Mouse (Mus musculus) limb, embryonic 10.5 days (tissue): ENCODE data around the gene Pgpep1. TPM values are rescaled to one million over a fixed set of nuclear protein-coding genes. Genes with fewer than 3 reads are reported as not detected.

Experiments used
- DNase-seq: peaks from one replicate; pipeline ENCODE4 v3.0.0-alpha.2; 2017; ENCODE audit warnings: low spot score
- H3K27ac ChIP-seq: fragments of 300-500 bp; sonication (generic); 2 replicates; pipeline ENCODE4 v1.5.1; 2016; ENCODE audit warnings: mild to moderate bottlenecking
- H3K27me3 ChIP-seq: fragments of 300-500 bp; sonication (generic); 2 replicates; pipeline ENCODE4 v1.6.1; 2016; ENCODE audit warnings: low read depth, mild to moderate bottlenecking; ENCODE audit not compliant: poor library complexity, severe bottlenecking
- H3K36me3 ChIP-seq: fragments of 300-500 bp; sonication (generic); 2 replicates; pipeline ENCODE4 v1.6.1; 2016; ENCODE audit warnings: mild to moderate bottlenecking, moderate library complexity
- H3K4me1 ChIP-seq: fragments of 300-500 bp; sonication (generic); 2 replicates; pipeline ENCODE4 v1.6.1; 2016
- H3K4me3 ChIP-seq: fragments of 300-500 bp; sonication (generic); 2 replicates; pipeline ENCODE4 v1.5.1; 2016; ENCODE audit warnings: mild to moderate bottlenecking, moderate library complexity
- H3K9me3 ChIP-seq: fragments of 300-500 bp; sonication (generic); replicated peaks from 2 replicates; pipeline ENCODE4 v1.6.1; 2016; ENCODE audit warnings: mild to moderate bottlenecking
- WGBS: fragments of 180-500 bp; shearing (Covaris S2); methylation state at CpG from one replicate; pipeline ENCODE4 v1.1.7; 2016; 5-methylcytosine and 5-hydroxymethylcytosine counted together
- polyA plus RNA-seq: library from polyadenylated mRNA; unstranded; fragments of >200 nt; fragmentation: Nextera tagmentation; extraction: Ambion mirVana; gene quantifications from 2 replicates; pipeline ENCODE4 v1.2.1, GENCODE M21; 2016

Gene Pgpep1
- polyA plus RNA-seq, 1 experiment from 2014 or later = 45.0 TPM

DNA sequence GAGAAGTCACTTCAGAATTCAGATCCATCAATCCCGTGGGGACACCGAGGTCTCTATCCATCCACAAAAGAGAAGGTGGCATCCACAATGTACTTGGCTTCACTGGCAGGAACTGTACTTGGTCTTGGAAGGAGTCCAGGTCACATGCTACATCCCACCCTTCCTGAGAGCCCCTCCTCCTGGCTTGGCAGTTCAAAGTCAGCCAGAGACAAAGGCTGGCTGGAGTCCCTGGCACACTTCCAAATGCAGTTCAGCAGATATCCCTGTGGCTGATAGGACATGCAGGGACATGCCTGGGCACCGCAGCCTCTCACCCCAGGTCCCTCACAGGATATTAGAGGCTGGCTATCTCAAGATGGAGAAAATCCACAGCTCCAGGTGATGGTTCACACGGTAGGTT, 10.9 kb downstream of the Pgpep1 start:
- Histone ChIP-seq H3K9me3 (no peaks in the 10 kb centered on the region), H3K4me3 (no peak overlapping the region), H3K27ac (peak overlapping the region; percentile 38; the same call in 1 of the 2 replicates), H3K36me3 (peaks cover 41% of the 10 kb centered on the region), H3K27me3 (no peaks in the 10 kb centered on the region), H3K4me1 (peaks cover 54% of the 10 kb centered on the region)
- no peak for DNase-seq
- WGBS = 84% methylated on average over 4 of the region's 4 CpGs

DNA sequence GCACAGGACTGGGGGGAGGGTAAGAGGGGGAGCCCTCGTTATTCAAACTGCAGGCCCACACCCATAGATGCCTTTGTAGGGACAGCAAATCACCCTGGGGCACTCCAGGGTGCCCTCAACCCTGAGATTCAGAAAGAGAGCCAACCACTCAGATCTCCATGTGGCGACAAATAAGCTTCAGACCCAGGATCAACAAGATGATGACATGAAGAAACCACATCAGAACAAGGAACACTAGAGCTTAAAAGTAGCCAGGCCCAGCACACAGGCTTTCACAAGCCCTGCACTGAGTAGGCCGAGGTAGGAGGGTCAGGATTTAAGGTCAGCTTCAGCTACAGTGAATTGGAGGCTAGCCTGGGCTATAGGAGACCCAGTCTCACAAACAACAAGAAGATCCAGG, 11.3 kb downstream of the Pgpep1 start:
- no peak overlapping the region for H3K4me3 ChIP-seq
- DNase-seq = no peak
- no peaks in the 10 kb centered on the region for H3K27me3 ChIP-seq
- H3K36me3 ChIP-seq = peaks cover 38% of the 10 kb centered on the region
- WGBS = 67% methylated on average over 3 of the region's 3 CpGs
- no peaks in the 10 kb centered on the region for H3K9me3 ChIP-seq
- H3K27ac ChIP-seq = peak overlapping the region; percentile 32
- H3K4me1 ChIP-seq = peaks cover 54% of the 10 kb centered on the region

DNA sequence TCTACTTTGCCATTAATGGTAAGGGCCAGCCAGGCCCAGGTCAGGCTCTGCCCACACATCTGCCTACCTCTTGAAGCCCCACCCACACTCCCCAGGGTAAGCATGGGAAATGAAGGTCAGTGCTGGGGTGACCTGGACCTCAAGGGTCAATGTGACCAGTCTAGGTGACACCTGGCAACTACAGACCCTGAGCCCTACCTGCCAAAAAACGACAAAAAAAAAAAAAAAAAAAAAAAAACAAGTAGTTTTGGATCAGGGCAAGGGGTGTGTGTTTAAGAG, 12.1 kb downstream of the Pgpep1 start:
- Histone ChIP-seq H3K36me3 (peaks cover 38% of the 10 kb centered on the region), H3K27me3 (no peaks in the 10 kb centered on the region), H3K4me1 (peaks cover 54% of the 10 kb centered on the region), H3K9me3 (no peaks in the 10 kb centered on the region), H3K27ac (peak overlapping the region; percentile 79; the same call in 1 of the 2 replicates), H3K4me3 (no peak overlapping the region)
- DNase-seq = no peak
- WGBS = 35% methylated on average over 1 of the region's 1 CpGs

DNA sequence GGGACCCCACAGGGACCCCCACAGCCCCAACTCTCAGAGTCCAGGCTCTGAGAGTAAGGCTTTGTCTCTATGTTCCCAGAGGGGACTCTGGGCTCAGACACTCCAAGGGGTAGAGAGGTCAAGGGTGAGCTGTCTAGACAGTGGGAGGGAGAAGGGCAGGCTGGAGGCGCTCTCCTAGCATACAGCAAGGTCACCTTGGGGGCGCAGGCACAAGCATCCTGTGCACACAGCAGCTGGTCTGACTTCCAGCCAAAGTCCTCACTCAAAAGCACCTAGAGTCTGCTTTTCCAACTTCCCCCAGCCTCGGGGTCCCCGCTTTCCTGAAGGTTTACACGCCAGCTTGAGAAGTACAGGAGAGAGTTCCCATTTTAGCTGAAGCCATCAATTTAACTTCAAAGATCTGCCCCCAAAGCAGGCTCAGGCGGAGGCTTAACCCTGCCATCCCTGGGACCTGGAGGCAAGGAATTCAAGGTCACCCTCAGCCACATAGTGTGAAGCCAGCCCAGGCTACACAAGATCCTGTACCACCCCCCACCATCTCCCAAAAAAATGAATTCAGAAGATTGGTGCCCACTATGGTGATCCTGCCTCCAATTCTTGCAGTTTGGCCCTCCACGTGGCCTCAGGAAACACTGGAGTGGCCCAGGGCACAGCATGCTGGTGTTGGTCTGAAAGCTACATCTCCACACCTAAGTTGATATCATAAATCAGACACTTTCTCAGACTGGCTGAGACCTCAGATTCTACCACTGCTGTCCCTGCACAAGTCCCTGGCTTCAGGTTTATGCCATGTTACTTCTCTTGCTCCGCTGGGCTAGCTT, 12.6 kb downstream of the Pgpep1 start:
- H3K4me3 ChIP-seq = peak overlapping the region; percentile 2; the same call in 1 of the 2 replicates

DNA sequence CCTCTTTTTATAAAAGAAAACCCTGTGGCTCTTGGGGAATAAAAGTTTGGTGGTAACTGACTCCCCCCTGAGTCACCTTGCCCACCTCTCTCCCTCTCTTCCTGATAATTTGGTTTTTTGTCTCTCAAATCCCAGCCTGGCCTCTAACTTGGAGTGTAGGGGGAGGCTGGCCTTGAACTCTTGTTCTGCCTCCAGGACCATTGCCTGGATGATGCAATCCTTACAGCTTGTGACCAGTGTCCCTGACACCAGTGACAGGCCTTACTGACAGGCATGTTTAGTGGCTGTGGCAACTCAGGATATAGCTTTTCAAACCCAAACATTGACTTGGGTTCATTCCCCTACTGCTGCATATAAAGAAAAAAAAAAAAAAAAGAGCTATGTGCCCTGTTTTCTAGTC, 13.4 kb downstream of the Pgpep1 start:
- Histone ChIP-seq H3K4me1 (peaks cover 50% of the 10 kb centered on the region), H3K27ac (peak overlapping the region; percentile 79), H3K36me3 (peaks cover 31% of the 10 kb centered on the region)

More for the DNA sequence above, 12.6 kb downstream of the Pgpep1 start:
- H3K36me3 ChIP-seq = peaks cover 38% of the 10 kb centered on the region
- no peaks in the 10 kb centered on the region for H3K9me3 ChIP-seq
- no peaks in the 10 kb centered on the region for H3K27me3 ChIP-seq
- DNase-seq = peak; percentile 54
- 41% methylated on average over 8 of the region's 8 CpGs for WGBS
- peak overlapping the region; percentile 79 for H3K27ac ChIP-seq
- peaks cover 54% of the 10 kb centered on the region for H3K4me1 ChIP-seq

DNA sequence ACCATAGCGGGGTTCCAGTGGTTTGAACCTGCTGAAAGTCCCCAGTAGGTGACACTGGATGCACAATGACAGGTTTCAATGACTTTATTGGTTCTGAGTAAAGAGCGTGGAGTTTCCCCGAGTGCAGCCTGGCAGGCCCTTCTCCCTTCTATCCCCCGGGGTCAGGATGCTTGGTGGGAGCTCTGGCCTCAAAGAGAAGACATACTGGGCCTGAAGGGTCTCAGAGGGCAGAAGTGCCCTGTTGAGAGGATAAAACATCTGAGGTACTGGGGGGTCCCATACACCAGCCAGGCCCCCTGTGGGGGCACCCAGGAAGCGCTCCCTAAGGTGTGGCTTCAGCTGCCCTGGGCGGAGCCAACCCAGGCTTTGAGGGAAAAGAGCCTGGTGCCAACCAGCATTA, 13.8 kb downstream of the Pgpep1 start:
- Histone ChIP-seq H3K4me1 (peaks cover 50% of the 10 kb centered on the region), H3K27me3 (no peaks in the 10 kb centered on the region), H3K4me3 (no peak overlapping the region), H3K27ac (peak overlapping the region; percentile 79), H3K36me3 (peaks cover 28% of the 10 kb centered on the region), H3K9me3 (no peaks in the 10 kb centered on the region)
- DNase-seq = no peak
- 74% methylated on average over 6 of the region's 6 CpGs for WGBS

More for the DNA sequence above, 13.4 kb downstream of the Pgpep1 start:
- Histone ChIP-seq H3K9me3 (no peaks in the 10 kb centered on the region), H3K27me3 (no peaks in the 10 kb centered on the region), H3K4me3 (no peak overlapping the region)
- no peak for DNase-seq

DNA sequence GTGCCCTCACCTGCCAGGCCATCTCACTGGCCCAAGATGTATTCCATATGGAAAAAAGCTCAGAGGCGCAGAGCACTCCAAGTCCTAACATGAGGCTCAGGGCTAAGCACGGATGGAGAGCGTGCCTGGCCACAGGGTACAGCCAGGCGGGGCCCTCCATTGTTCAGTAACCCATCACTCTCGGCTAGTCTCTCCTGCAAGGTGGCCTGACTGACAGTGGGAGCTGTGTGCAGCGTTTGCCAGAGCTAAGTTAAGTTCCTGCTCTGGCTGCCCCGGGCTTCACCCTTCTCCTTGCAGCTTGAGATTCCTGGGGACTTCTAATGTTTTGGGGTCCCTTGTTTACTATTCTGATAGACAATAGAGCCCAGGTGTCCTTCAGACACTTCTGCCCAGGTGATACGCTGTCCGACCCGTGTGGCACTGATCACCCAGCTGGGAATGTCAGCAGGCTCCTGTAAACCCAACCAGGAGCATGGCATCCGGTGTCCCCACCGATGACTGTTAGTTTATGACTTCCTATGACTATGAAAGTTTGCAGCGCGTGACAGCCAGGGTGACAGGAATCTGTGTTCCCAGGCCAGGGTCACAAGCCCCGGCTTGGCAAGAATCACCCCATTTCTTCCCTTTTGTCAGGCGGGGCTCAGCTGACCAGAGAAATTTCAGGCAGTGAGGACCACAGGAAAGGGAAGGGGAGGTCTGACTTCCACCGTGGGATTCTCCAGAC, 14.5 kb downstream of the Pgpep1 start:
- H3K27ac ChIP-seq = peak overlapping the region; percentile 79
- H3K27me3 ChIP-seq = no peaks in the 10 kb centered on the region
- peaks cover 21% of the 10 kb centered on the region for H3K36me3 ChIP-seq
- H3K4me3 ChIP-seq = no peak overlapping the region
- H3K4me1 ChIP-seq = peaks cover 50% of the 10 kb centered on the region
- no peak for DNase-seq
- no peaks in the 10 kb centered on the region for H3K9me3 ChIP-seq
- WGBS = 72% methylated on average over 17 of the region's 17 CpGs

DNA sequence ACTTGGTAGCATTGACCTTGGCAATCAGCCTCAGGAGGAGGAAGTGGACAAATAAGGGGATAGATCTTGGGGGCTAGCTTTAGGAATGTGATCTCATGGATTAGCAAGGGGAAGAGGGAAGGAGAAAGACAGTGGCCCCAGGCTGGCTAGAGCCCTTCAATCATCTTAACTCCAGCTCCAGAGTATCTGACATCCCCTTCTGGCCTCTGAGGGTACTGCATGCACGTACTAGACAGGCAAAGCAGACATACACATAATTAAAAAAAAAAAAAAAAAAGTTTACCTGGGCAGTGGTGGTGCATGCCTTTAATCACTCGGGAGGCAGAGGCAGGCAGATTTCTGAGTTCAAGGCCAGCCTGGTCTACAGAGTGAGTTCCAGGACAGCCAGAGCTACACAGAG, 16.1 kb downstream of the Pgpep1 start:
- Histone ChIP-seq H3K4me1 (peaks cover 44% of the 10 kb centered on the region), H3K27me3 (no peaks in the 10 kb centered on the region), H3K36me3 (peaks cover 5% of the 10 kb centered on the region), H3K9me3 (no peaks in the 10 kb centered on the region), H3K27ac (no peak overlapping the region), H3K4me3 (no peak overlapping the region)
- WGBS = 86% methylated on average over 2 of the region's 2 CpGs
- no peak for DNase-seq

DNA sequence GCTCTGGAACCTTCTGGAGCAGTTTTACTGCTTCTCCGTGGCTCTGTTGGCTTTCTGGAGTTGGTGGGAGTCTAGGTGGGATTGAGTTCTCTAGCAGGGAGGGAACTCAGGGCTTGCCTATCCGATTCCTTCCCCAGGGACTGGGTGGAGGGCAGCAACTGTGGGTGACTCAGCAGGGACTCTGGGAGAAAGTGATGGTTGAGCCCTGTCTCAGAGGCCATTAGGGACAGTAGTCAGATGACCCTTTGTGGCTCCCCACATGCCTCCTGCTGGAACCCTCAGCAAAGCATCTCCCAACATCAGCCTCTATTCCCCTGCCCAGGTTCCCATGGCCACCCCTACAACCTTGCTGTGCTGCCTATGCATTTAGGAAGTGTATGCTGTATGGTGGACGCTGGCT, 17.2 kb downstream of the Pgpep1 start:
- H3K27me3 ChIP-seq = no peaks in the 10 kb centered on the region
- no peak for DNase-seq
- no peak overlapping the region for H3K27ac ChIP-seq
- H3K4me1 ChIP-seq = peaks cover 34% of the 10 kb centered on the region
- no peaks in the 10 kb centered on the region for H3K36me3 ChIP-seq
- no peak overlapping the region for H3K4me3 ChIP-seq
- H3K9me3 ChIP-seq = no peaks in the 10 kb centered on the region
- 73% methylated on average over 3 of the region's 3 CpGs for WGBS

DNA sequence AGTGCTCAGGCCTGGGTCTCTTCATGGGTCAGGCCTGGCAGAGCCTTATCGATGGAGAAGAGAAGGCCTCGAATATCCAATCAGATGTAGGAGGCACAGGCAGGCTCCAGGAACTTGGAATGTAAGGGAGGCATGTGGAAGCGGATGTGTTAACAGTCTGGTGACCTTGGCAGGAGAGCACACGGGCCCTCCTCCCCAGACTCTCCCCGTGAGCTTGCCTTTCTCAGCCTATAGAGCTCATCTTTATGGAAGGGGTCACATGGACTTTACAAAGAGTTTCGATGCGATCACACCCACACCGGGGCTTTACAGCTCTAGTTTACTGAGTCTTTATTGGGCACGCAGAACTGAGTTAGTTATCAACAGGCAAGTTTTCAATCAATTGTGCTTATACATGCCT, 21.4 kb downstream of the Pgpep1 start:
- Histone ChIP-seq H3K27me3 (0 out of 2 replicates have a peak, but pooled peaks cover 4% of the 10 kb centered on the region), H3K27ac (no peak overlapping the region), H3K36me3 (no peaks in the 10 kb centered on the region), H3K9me3 (no peaks in the 10 kb centered on the region), H3K4me3 (no peak overlapping the region), H3K4me1 (peaks cover 13% of the 10 kb centered on the region)
- 83% methylated on average over 9 of the region's 9 CpGs for WGBS
- DNase-seq = no peak

DNA sequence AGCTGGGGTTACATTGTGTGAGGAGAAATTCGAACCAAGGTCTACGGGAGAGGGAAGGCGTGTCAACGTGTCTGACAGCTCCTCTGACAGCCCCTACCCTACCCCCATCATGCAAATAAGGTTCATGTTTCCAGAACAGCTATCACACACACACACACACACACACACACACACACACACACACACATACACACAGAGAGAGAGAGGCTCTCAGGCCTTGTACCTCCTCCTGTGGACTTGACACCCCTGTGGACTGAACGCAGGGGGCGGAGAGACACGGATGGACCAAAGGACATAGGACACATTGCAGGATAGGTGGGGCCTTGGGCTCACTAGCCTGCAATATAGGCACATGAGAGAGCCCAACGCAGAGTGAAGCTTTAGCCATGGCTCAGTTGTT, 23.4 kb downstream of the Pgpep1 start:
- no peaks in the 10 kb centered on the region for H3K36me3 ChIP-seq
- DNase-seq = no peak
- 63% methylated on average over 8 of the region's 8 CpGs for WGBS
- H3K9me3 ChIP-seq = no peaks in the 10 kb centered on the region
- H3K4me1 ChIP-seq = peaks cover 19% of the 10 kb centered on the region
- H3K27ac ChIP-seq = no peak overlapping the region
- no peak overlapping the region for H3K4me3 ChIP-seq
- H3K27me3 ChIP-seq = peaks cover 23% of the 10 kb centered on the region

DNA sequence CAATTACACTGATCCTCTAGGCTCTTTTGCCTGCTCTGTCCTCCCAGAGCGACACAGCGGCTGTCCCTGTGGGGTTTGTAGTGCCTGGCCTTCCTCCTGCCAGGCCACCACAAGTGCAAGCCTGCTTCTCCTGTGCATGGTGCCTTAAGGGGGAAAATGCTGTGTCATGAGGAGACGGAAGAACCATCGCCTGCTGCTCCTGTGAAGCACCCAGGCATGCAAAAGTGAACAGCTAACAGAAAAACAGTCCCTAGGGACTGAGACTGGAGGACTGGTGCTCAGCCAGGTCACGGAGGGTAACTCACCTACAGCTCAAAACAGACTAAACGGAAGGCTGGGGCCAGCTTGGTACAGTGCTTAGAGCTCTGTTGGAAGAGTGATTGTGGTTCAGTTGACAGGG, 24.7 kb downstream of the Pgpep1 start:
- no peak overlapping the region for H3K4me3 ChIP-seq
- peaks cover 32% of the 10 kb centered on the region for H3K4me1 ChIP-seq
- 80% methylated on average over 6 of the region's 6 CpGs for WGBS
- H3K27me3 ChIP-seq = peaks cover 36% of the 10 kb centered on the region
- H3K27ac ChIP-seq = 0 out of 2 replicates have a peak overlapping the region, but pooled peaks have one; percentile 16
- no peaks in the 10 kb centered on the region for H3K36me3 ChIP-seq
- no peak for DNase-seq
- H3K9me3 ChIP-seq = no peaks in the 10 kb centered on the region

DNA sequence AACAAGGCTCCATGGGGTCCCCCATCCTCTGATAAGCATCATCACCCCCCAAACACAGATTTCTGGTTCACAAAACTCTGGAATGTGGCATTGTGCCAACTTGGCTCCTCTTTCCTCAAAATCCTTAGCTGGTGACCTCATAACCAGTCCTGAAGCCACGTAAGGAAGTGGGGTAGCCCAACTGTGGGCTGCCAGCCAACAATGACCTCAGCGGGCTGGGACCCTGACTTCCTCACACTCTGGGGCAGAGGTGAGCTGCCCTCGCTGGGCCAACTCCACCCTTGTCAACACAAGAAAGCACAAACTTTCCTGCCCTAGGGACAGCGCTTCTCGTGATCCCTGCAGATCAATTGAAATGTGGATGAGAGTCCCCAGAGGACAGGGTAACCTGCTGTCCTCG, 26.1 kb downstream of the Pgpep1 start:
- H3K4me3 ChIP-seq = no peak overlapping the region
- peaks cover 47% of the 10 kb centered on the region for H3K4me1 ChIP-seq
- H3K27me3 ChIP-seq = peaks cover 36% of the 10 kb centered on the region
- WGBS = 75% methylated on average over 6 of the region's 6 CpGs
- H3K9me3 ChIP-seq = no peaks in the 10 kb centered on the region
- no peak overlapping the region for H3K27ac ChIP-seq
- DNase-seq = no peak
- no peaks in the 10 kb centered on the region for H3K36me3 ChIP-seq
